Comparison of ENCODE assay signal across 9 mouse cellular contexts in genomic region chr4:47399824-47400223, GRCm38 (mm10). TPM values are rescaled to one million over a fixed set of nuclear protein-coding genes. Genes with fewer than 3 reads are reported as not detected.
DNase-seq lines count a peak whose midpoint lies in the region; ATAC-seq and TF ChIP-seq lines count a peak whose summit lies in the region.
"Had no signal": no experiment of that assay in that cellular context is flagged by ENCODE, and none has a peak within 500 bp of the region (broad histone marks: within the 10 kb centered on the region; RNA-seq: fewer than 3 reads in every experiment).

No protein-coding gene starts in this region.

- no peaks in the 10 kb centered on the region for H3K4me1 ChIP-seq in liver, adult 2 months (ENCODE audit: control insufficient read depth, insufficient read depth, low read length)
- H3K4me1 ChIP-seq in liver, embryonic 11.5 days (replicated peaks; ENCODE audit: control insufficient read depth, insufficient read depth, low read length), result 0 out of 2 replicates have a peak, but pooled peaks cover 3% of the 10 kb centered on the region
- H3K4me1 ChIP-seq: hindbrain, embryonic 15.5 days had no signal

- H3K9ac ChIP-seq in liver, adult 2 months (ENCODE audit: low read depth, low read length), result no peak overlapping the region
- H3K9ac ChIP-seq in liver, embryonic 11.5 days (ENCODE audit: low read depth, low read length), result no peak overlapping the region
- H3K9ac ChIP-seq: hindbrain, embryonic 15.5 days had no signal

- peak; percentile 70 for TF ChIP-seq CTCF in liver, adult 2 months (IDR thresholded peaks at IDR 0.05; ENCODE audit: low read depth, low read length)

- H3K79me2 ChIP-seq in liver, adult 2 months (ENCODE audit: control insufficient read depth, insufficient read depth, low read length), result no peaks in the 10 kb centered on the region

- DNase-seq in cerebellum, adult 8-10 months, result peak; percentile 30
- no peak for DNase-seq in cerebellum, adult 11 months
- DNase-seq in liver, adult 2 months (ENCODE audit: extremely low read depth, low read depth, low spot score), result peak; percentile 41
- no peak for DNase-seq in liver, embryonic 11.5 days (ENCODE audit: low spot score)
- peak; percentile 45 for DNase-seq in ZHBTc4 (ENCODE audit: low read depth, low spot score)
- peak; percentile 71 for DNase-seq in induced T-regulatory cell, adult 2 months (ENCODE audit: low read depth)
- peak; percentile 61 for DNase-seq in retina, embryonic 14.5 days (ENCODE audit: low spot score)
- DNase-seq in gastrocnemius, adult 8-10 months (ENCODE audit: low spot score in 2 of 2), result no peak

- no peak for ATAC-seq in liver, embryonic 11.5 days (replicated peaks; ENCODE audit: low FRiP score)

- H3K36me3 ChIP-seq in liver, adult 2 months (ENCODE audit: control insufficient read depth, insufficient read depth, low read length), result peaks cover 40% of the 10 kb centered on the region
- peaks cover 3% of the 10 kb centered on the region; the same call in 1 of the 2 replicates for H3K36me3 ChIP-seq in liver, embryonic 11.5 days (ENCODE audit: control insufficient read depth, insufficient read depth, low read length)

- no peak for TF ChIP-seq POLR2A in liver, adult 2 months (IDR thresholded peaks at IDR 0.05; ENCODE audit: extremely low read depth, insufficient read depth, low read length)

- no peaks in the 10 kb centered on the region for H3K9me3 ChIP-seq in liver, embryonic 11.5 days (ENCODE audit: control insufficient read depth, low read length)
- H3K9me3 ChIP-seq: hindbrain, embryonic 15.5 days had no signal

- H3K27ac ChIP-seq in liver, adult 2 months (replicated peaks; ENCODE audit: insufficient read depth, low read depth, low read length), result no peak overlapping the region
- no peak overlapping the region for H3K27ac ChIP-seq in liver, embryonic 11.5 days (ENCODE audit: low read depth, low read length)
- H3K27ac ChIP-seq: hindbrain, embryonic 15.5 days had no signal

- no peak overlapping the region for H3K4me3 ChIP-seq in liver, adult 2 months (ENCODE audit: insufficient read depth, low read depth, low read length)
- H3K4me3 ChIP-seq in liver, embryonic 11.5 days (ENCODE audit: low read depth, low read length), result no peak overlapping the region
- H3K4me3 ChIP-seq: hindbrain, embryonic 15.5 days had no signal

- no peak overlapping the region for H3K4me2 ChIP-seq in liver, embryonic 11.5 days
- H3K4me2 ChIP-seq: hindbrain, embryonic 15.5 days had no signal

- no peaks in the 10 kb centered on the region for H3K27me3 ChIP-seq in liver, adult 2 months (ENCODE audit: control insufficient read depth, insufficient read depth, low read length)
- no peaks in the 10 kb centered on the region for H3K27me3 ChIP-seq in liver, embryonic 11.5 days (replicated peaks; ENCODE audit: control insufficient read depth, insufficient read depth, low read length)
- H3K27me3 ChIP-seq: hindbrain, embryonic 15.5 days had no signal

RNA-seq across cellular contexts. Expression of gene Tgfbr1, which starts 46.8 kb away (rescaled TPM):
- total RNA-seq in liver, adult 2 months (2014; rRNA removed), result 15.4 and 15.9 TPM in 2 replicates
- polyA plus RNA-seq in liver, adult 2 months (2012; rRNA removed), result 3.2 and 3.9 TPM in 2 replicates
- polyA plus RNA-seq in liver, embryonic 11.5 days (2014; fragmentation: Nextera tagmentation; extraction: Ambion mirVana), result 24.3 and 26.3 TPM in 2 replicates
- 10 to 100 TPM; 22.8 to 32.9 (median 25.5) TPM for total RNA-seq in gastrocnemius, adult 8-10 months (2022)

Comparison
In these comparisons a context has a peak if more than half of its experiments do, and no peak if none do; other contexts are left out.
1. DNase-seq: peak in cerebellum, adult 8-10 months (single experiment), liver, adult 2 months (single experiment), ZHBTc4 (single experiment), induced T-regulatory cell, adult 2 months (single experiment) and retina, embryonic 14.5 days (single experiment); none in cerebellum, adult 11 months (single experiment), liver, embryonic 11.5 days (single experiment) and gastrocnemius, adult 8-10 months (0 of 2).